Mouse (Mus musculus): ENCODE measurements around the gene Dpep3.

- TF ChIP-seq POLR2A (IDR thresholded peaks at IDR 0.05; ENCODE audit: low read depth, low read length) (no peak), CTCF (IDR thresholded peaks at IDR 0.05; ENCODE audit: borderline replicate concordance, insufficient read depth, low read length) (no peak)
Observed at GRCm38 (mm10) chr8:105957813-105958212, 21.4 kb downstream of the Dpep3 start.
